Mouse (Mus musculus) myocyte (in vitro differentiated cells): ENCODE measurements around the gene Ccs. TPM values are rescaled to one million over a fixed set of nuclear protein-coding genes. Genes with fewer than 3 reads are reported as not detected.

ENCODE experiments used
- H3K27me3 ChIP-seq: one replicate; pipeline ENCODE4 v1.6.1; 2011; ENCODE audit not compliant: control insufficient read depth, insufficient read depth, insufficient read length
- H3K36me3 ChIP-seq: one replicate; pipeline ENCODE4 v1.6.1; 2011; ENCODE audit not compliant: control insufficient read depth, insufficient read depth
- H3K4me2 ChIP-seq: one replicate; pipeline ENCODE4 v1.6.1; 2011; ENCODE audit warnings: low read depth, control low read depth
- H3K4me3 ChIP-seq: one replicate; pipeline ENCODE4 v1.5.1; 2011; ENCODE audit warnings: mild to moderate bottlenecking, control low read depth, moderate library complexity
- H3K79me2 ChIP-seq: one replicate; pipeline ENCODE4 v1.6.1; 2011; ENCODE audit not compliant: control insufficient read depth, insufficient read depth
- H3ac ChIP-seq: one replicate; pipeline ENCODE4 v1.6.1; 2011; ENCODE audit not compliant: control insufficient read depth, insufficient read length
- CEBPB ChIP-seq: IDR thresholded peaks from 2 replicates; pipeline ENCODE4 v1.6.1; 2011; ENCODE audit warnings: mild to moderate bottlenecking, moderate library complexity; ENCODE audit not compliant: poor library complexity, insufficient read depth, severe bottlenecking
- E2F4 ChIP-seq: IDR thresholded peaks from one replicate; pipeline ENCODE4 v1.6.1; 2011; ENCODE audit warnings: mild to moderate bottlenecking, control low read depth, moderate library complexity; ENCODE audit not compliant: insufficient read depth
- MAX ChIP-seq: IDR thresholded peaks from one replicate; pipeline ENCODE4 v1.6.1; 2011; ENCODE audit warnings: low read depth, mild to moderate bottlenecking, control low read depth
- MYOD1 ChIP-seq, 3 experiments: IDR thresholded peaks; one replicate each; pipeline ENCODE4 v1.6.1; 2011; ENCODE audit warnings: control low read depth in 2 of 3, low read depth in 2 of 3, mild to moderate bottlenecking in 2 of 3, moderate library complexity in 1 of 3; ENCODE audit not compliant: insufficient read length in 2 of 3, control insufficient read depth in 1 of 3
- MYOG ChIP-seq, 3 experiments: IDR thresholded peaks; one replicate each; pipeline ENCODE4 v1.6.1; 2011; ENCODE audit warnings: control low read depth in 2 of 3, low read depth in 2 of 3, mild to moderate bottlenecking in 2 of 3; ENCODE audit not compliant: insufficient read length in 2 of 3, control insufficient read depth in 1 of 3, insufficient read depth in 1 of 3
- POLR2A ChIP-seq: IDR thresholded peaks from one replicate; pipeline ENCODE4 v1.6.1; 2011; ENCODE audit warnings: low read depth, mild to moderate bottlenecking, control low read depth, moderate library complexity; ENCODE audit not compliant: insufficient read length
- POLR2AphosphoS2 ChIP-seq: IDR thresholded peaks from one replicate; pipeline ENCODE4 v1.6.1; 2011; ENCODE audit warnings: low read depth, control low read depth; ENCODE audit not compliant: insufficient read length
- REST ChIP-seq: IDR thresholded peaks from one replicate; pipeline ENCODE4 v1.6.1; 2011; ENCODE audit warnings: mild to moderate bottlenecking, control low read depth, moderate library complexity; ENCODE audit not compliant: insufficient read depth, insufficient read length
- SRF ChIP-seq: IDR thresholded peaks from one replicate; pipeline ENCODE4 v1.6.1; 2011; ENCODE audit warnings: low read depth; ENCODE audit not compliant: control insufficient read depth, insufficient read length
- TCF12 ChIP-seq: IDR thresholded peaks from one replicate; pipeline ENCODE4 v1.6.1; 2011; ENCODE audit warnings: mild to moderate bottlenecking, control low read depth; ENCODE audit not compliant: poor library complexity, insufficient read depth, severe bottlenecking
- TCF3 ChIP-seq: IDR thresholded peaks from one replicate; pipeline ENCODE4 v1.6.1; 2011; ENCODE audit warnings: low read depth, control low read depth; ENCODE audit not compliant: insufficient read length
- USF1 ChIP-seq: IDR thresholded peaks from one replicate; pipeline ENCODE4 v1.6.1; 2011; ENCODE audit warnings: low read depth, mild to moderate bottlenecking, control low read depth, moderate library complexity
- polyA plus RNA-seq: library from polyadenylated mRNA; unstranded; fragments of >200 nt; fragmentation: generic; extraction: Trizol; gene quantifications from one replicate; pipeline ENCODE4 v1.2.1, GENCODE M21; 2012; ENCODE audit warnings: missing spikeins

The Ccs gene
- polyA plus RNA-seq, 1 experiment: 40.4 TPM

- H3K36me3 ChIP-seq: no peaks in the 10 kb centered on the region
- H3K79me2 ChIP-seq: no peaks in the 10 kb centered on the region
- H3K4me3 ChIP-seq: peak overlapping the region; percentile 38
- peaks cover 26% of the 10 kb centered on the region for H3K27me3 ChIP-seq
- peak overlapping the region; percentile 72 for H3K4me2 ChIP-seq
- H3ac ChIP-seq: peak overlapping the region; percentile 44
- no peak for TF ChIP-seq REST
- no peak for TF ChIP-seq POLR2A
- no peak for TF ChIP-seq MYOG (IDR thresholded peaks at IDR 0.05; ENCODE audit: control insufficient read depth in 1 of 3, insufficient read depth in 1 of 3, insufficient read length in 2 of 3, low read depth in 2 of 3)
- TF ChIP-seq MAX: no peak
- no peak for TF ChIP-seq E2F4
- no peak for TF ChIP-seq TCF3
- TF ChIP-seq USF1: no peak
- no peak for TF ChIP-seq MYOD1 (IDR thresholded peaks at IDR 0.05; ENCODE audit: control insufficient read depth in 1 of 3, insufficient read length in 2 of 3, low read depth in 2 of 3)
- TF ChIP-seq SRF: no peak
Measured at GRCm38 (mm10) chr19:4838526-4839140, 499 bp downstream of the Ccs start.

GRCm38 (mm10) chr19:4837049-4837448, 2.1 kb downstream of the Ccs start:
- Histone ChIP-seq H3K27me3 (peaks cover 23% of the 10 kb centered on the region), H3ac (no peak overlapping the region), H3K79me2 (no peaks in the 10 kb centered on the region), H3K36me3 (no peaks in the 10 kb centered on the region), H3K4me2 (no peak overlapping the region), H3K4me3 (no peak overlapping the region)
- TF ChIP-seq E2F4 (no peak), POLR2A (no peak), REST (no peak), MAX (no peak), CEBPB (no peak), SRF (no peak), MYOD1 (IDR thresholded peaks at IDR 0.05; ENCODE audit: control insufficient read depth in 1 of 3, insufficient read length in 2 of 3, low read depth in 2 of 3) (no peak), TCF12 (no peak), USF1 (no peak), MYOG (IDR thresholded peaks at IDR 0.05; ENCODE audit: control insufficient read depth in 1 of 3, insufficient read depth in 1 of 3, insufficient read length in 2 of 3, low read depth in 2 of 3) (no peak), POLR2AphosphoS2 (no peak), TCF3 (no peak)

GRCm38 (mm10) chr19:4836096-4836495, 3.0 kb downstream of the Ccs start:
- TF ChIP-seq MAX: no peak
- no peak for TF ChIP-seq TCF3
- no peak for TF ChIP-seq MYOD1 (IDR thresholded peaks at IDR 0.05; ENCODE audit: control insufficient read depth in 1 of 3, insufficient read length in 2 of 3, low read depth in 2 of 3)
- no peak for TF ChIP-seq TCF12
- no peak for TF ChIP-seq MYOG (IDR thresholded peaks at IDR 0.05; ENCODE audit: control insufficient read depth in 1 of 3, insufficient read depth in 1 of 3, insufficient read length in 2 of 3, low read depth in 2 of 3)
- TF ChIP-seq SRF: no peak
- TF ChIP-seq POLR2AphosphoS2: no peak
- no peak for TF ChIP-seq E2F4
- no peak for TF ChIP-seq REST
- TF ChIP-seq CEBPB: no peak
- TF ChIP-seq USF1: no peak
- TF ChIP-seq POLR2A: no peak
- Histone ChIP-seq H3K27me3 (peaks cover 14% of the 10 kb centered on the region), H3K4me3 (no peak overlapping the region), H3K4me2 (no peak overlapping the region), H3K36me3 (no peaks in the 10 kb centered on the region), H3ac (no peak overlapping the region), H3K79me2 (no peaks in the 10 kb centered on the region)

- no peak overlapping the region for H3K4me2 ChIP-seq
- no peaks in the 10 kb centered on the region for H3K27me3 ChIP-seq
- TF ChIP-seq E2F4 (no peak), POLR2AphosphoS2 (no peak), MYOD1 (IDR thresholded peaks at IDR 0.05; ENCODE audit: control insufficient read depth in 1 of 3, insufficient read length in 2 of 3, low read depth in 2 of 3) (no peak), TCF12 (no peak), CEBPB (no peak), SRF (no peak), REST (no peak), TCF3 (no peak), USF1 (no peak), MAX (no peak), POLR2A (no peak), MYOG (IDR thresholded peaks at IDR 0.05; ENCODE audit: control insufficient read depth in 1 of 3, insufficient read depth in 1 of 3, insufficient read length in 2 of 3, low read depth in 2 of 3) (no peak)
- no peaks in the 10 kb centered on the region for H3K79me2 ChIP-seq
- H3K36me3 ChIP-seq: peaks cover 4% of the 10 kb centered on the region
- H3K4me3 ChIP-seq: no peak overlapping the region
- H3ac ChIP-seq: no peak overlapping the region
Measured at GRCm38 (mm10) chr19:4833977-4834376, 5.2 kb downstream of the Ccs start.

- no peak overlapping the region for H3K4me3 ChIP-seq
- H3K36me3 ChIP-seq: peaks cover 7% of the 10 kb centered on the region
- no peak for TF ChIP-seq POLR2AphosphoS2
- TF ChIP-seq MAX: no peak
- TF ChIP-seq MYOG (IDR thresholded peaks at IDR 0.05; ENCODE audit: control insufficient read depth in 1 of 3, insufficient read depth in 1 of 3, insufficient read length in 2 of 3, low read depth in 2 of 3): no peak
- no peak for TF ChIP-seq MYOD1 (IDR thresholded peaks at IDR 0.05; ENCODE audit: control insufficient read depth in 1 of 3, insufficient read length in 2 of 3, low read depth in 2 of 3)
- TF ChIP-seq SRF: no peak
- no peak for TF ChIP-seq CEBPB
- no peak for TF ChIP-seq REST
- TF ChIP-seq TCF12: no peak
- TF ChIP-seq USF1: no peak
- no peak for TF ChIP-seq POLR2A
- no peak for TF ChIP-seq E2F4
- no peak for TF ChIP-seq TCF3
Measured at GRCm38 (mm10) chr19:4829156-4829555, 10.0 kb downstream of the Ccs start.

More at GRCm38 (mm10) chr19:4829156-4829555, 10.0 kb downstream of the Ccs start:
- Histone ChIP-seq H3K79me2 (no peaks in the 10 kb centered on the region), H3K4me2 (no peak overlapping the region), H3ac (no peak overlapping the region), H3K27me3 (no peaks in the 10 kb centered on the region)
